Mouse (Mus musculus): ENCODE measurements around the gene Pcdh19.
A peak's percentile ranks its signal among the peaks of the same experiment; 100 is the strongest.
"Not testable (repeated sequence)": the region's sequence is repeated elsewhere in the genome, so short reads cannot be mapped to it uniquely, and the experiment has no call there.

Pcdh19 gene

GRCm38 (mm10) chrX:133688840-133689239 is at the start of gene Pcdh19:
Gene Pcdh19 (minus strand): TSS chrX:133688987.
- peak; percentile 83 for DNase-seq

DNA sequence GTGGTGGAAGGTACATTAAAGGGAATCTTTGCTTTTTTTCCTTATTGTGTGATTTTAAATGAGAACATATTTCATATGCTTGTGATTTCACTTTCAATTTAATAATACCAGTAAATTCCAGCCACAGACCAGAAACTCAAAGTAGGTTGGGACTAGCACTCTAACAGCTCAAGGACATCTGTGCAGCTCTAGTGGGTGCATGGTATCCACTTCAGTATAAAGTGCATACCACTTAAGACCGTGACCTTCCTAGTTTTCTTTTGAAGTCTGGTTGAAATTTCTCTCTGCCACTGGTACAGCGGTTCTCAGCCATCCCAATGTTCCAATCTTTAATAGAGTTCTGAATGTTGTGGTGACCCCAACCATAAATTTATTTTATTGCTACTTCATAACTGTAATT is 47.1 kb upstream of the Pcdh19 start:
- no peak for DNase-seq

DNA sequence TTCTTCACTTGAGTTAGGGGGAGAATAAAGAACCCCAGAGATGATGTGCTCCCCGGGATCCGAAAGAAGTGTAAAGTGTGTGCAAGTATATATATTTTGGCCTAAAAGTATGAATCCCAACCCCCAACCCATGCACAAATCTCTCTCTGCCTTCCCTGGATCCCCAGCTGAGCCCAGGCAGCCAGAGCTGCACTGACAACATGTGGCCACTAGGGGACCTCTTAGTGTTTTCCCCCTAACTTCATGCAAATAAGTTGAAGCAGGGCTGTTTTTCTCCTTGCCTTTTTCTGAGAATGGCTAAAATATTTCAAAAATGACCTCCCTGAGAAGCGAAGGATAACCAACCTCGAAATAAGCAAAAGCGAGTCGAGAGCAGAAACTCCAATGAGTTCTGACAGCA is 46.2 kb upstream of the Pcdh19 start:
- peak; percentile 39 for DNase-seq

- no peak for DNase-seq
These were observed 32.7 kb upstream of the Pcdh19 start for GRCm38 (mm10) chrX:133721517-133721916.

- no peak for DNase-seq
These were observed 21.8 kb upstream of the Pcdh19 start for GRCm38 (mm10) chrX:133710621-133711020.

DNA sequence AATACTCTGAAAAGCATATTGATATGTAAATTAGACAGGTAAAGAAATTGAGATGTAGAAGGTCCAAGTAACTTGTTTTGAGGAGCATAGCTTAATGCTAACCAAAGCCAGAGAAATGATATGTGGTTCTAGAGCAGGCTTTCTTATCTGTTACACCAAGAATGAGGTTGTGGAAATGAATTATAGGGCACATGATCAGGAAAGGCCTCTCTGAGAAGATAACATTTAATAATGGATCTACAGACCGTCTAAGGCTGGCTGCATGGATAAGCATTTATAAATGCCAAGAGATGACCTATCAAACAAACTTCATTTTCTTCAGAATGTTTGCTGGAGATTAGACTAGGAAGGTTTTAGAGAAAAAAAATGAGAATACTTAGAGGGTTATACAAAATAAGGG is 14.1 kb upstream of the Pcdh19 start:
- no peak for DNase-seq

GRCm38 (mm10) chrX:133697871-133698270 is 9.1 kb upstream of the Pcdh19 start:
- DNase-seq: not testable (repeated sequence)

GRCm38 (mm10) chrX:133696461-133696860 is 7.7 kb upstream of the Pcdh19 start:
- DNase-seq: no peak

- no peak for DNase-seq
These were observed 4.4 kb upstream of the Pcdh19 start for GRCm38 (mm10) chrX:133693037-133693760.

DNA sequence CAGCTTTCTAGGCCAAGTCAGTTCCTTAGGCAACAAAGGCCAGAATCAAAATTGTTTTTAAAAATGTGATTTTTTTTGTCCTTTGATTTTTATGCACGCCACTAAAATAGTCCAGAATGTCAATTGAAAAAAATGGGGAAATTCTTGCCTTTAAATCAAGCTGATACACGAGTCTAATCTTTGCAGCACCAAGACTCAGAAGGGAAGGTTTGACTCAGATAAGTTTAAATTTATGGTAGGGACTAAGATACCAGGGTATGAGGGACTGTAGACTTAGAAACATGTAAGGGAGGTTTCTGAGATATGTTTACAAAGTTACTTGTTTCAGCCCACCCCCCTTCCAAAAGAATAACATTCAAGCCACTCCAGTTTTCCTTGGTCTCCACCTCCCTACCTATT is 3.6 kb upstream of the Pcdh19 start:
- DNase-seq: no peak

GRCm38 (mm10) chrX:133691581-133692391 is 3.0 kb upstream of the Pcdh19 start:
- peak; percentile 68 for DNase-seq

DNA sequence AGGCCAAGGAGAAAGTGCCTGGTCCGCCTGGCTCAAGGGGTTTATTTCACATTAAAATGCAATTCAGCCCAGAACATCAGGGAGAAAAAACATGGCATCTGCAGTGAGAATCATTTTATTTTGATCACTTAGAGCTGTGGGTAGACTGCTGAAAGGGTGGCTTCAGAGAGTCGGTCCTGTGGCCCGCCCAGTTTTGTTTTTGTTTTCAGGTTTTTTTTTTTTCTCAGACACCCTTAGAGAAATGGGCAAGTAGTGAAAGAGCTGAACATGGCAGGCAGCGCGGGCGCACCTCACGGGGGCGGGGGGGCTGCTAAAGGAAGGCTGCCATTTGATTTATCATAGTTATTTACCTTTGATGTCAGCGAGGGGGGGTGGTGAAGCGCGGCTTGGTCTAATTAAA is 2.0 kb upstream of the Pcdh19 start:
- DNase-seq: no peak

GRCm38 (mm10) chrX:133689576-133690250 is 926 bp upstream of the Pcdh19 start:
- DNase-seq: no peak

- DNase-seq: no peak
These were observed 631 bp downstream of the Pcdh19 start for GRCm38 (mm10) chrX:133688156-133688555.

GRCm38 (mm10) chrX:133687666-133688151 is 1.1 kb downstream of the Pcdh19 start:
- DNase-seq: peak; percentile 19

GRCm38 (mm10) chrX:133686533-133687311 is 2.1 kb downstream of the Pcdh19 start:
- no peak for DNase-seq

DNA sequence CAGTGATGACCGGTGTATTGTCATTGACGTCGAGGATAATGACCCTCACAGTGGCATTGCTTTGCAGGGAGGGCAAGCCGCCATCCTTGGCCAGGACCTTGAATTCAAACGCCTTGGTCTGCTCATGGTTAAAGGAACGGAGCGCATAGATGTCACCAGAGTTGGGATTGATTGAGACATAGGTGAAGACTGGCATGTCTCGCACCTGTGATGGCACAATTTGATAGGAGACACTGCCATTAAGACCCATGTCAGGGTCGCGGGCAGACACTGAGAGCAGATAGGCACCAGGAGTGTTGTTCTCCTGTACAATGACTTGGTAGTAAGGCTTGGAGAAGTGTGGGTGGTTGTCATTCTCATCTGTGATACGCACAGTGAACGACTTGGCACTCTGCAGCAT is 3.2 kb downstream of the Pcdh19 start:
- DNase-seq: no peak

DNA sequence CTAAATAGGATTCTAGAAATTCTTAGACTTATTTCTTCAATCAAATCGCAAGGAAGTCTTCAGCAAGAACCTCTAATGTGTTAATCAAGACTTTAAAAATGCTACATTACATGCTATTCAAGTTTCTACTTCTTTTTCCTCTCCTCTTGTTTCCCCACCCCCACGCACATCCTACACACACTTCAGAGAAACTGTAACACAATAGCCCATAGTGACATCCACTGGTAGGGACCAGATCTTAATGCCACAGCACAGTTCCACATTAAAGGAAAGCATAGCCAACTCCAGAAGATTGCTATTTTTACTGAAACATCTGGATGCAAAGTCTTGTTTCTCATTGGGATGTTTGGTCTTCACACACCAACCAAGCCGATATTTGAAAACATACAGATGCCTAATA is 4.8 kb downstream of the Pcdh19 start:
- DNase-seq: no peak

DNA sequence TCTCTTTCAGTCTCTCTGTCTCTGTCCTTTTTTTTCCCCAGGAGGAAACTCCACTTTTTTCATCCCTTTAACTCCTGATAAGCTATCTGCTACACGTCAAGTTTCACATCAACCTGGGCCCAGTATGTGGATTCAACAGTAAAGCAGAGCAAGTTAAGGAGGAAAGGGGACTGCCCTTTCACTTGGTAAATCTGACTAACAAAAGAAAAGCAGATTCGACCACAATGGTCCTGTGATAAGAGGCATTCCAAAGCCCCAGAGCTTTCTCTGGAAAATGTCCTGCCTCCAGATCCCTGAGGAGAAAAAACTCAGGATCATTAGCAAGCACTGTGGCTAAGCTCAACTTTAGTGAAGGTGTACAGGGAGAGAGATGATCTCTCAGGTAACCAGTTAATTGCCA is 13.7 kb downstream of the Pcdh19 start:
- DNase-seq: no peak

DNA sequence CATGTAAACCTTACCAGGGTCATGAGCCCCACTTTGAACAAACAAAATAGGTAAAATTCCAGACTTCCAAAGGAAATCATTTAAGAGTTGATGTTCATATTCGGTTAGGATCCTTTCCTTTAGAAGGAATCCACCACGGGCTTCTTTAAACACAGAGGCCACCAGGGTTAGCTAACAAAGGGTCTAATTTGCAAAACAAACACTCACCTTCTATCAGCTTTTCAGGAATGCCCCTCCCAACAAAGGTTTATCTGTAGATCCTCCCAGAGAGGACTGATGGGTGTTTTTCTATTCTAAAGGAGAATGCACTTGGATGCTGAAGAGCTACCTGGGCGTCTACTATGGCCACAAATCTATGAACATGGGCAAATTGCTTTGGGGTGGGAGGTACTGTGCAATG is 15.0 kb downstream of the Pcdh19 start:
- no peak for DNase-seq

DNA sequence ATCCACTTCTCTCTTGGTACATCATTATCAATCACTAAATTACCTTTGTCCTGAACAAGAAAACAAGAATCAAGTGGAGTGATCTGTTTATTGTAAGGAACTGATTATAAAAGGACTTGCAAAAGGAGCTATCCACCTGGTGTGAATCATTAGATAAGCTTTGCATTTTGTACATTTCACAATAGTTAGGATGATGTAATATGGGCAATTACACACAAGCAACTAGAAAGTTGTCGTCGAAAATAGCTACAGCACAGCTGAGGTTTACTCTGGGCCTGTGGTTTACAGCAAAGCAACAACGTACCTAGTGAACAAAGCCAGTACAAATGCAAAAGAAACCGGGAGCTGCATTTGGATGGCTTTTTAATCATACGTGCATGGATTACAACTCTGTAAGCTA is 28.7 kb downstream of the Pcdh19 start:
- DNase-seq: no peak
